Mouse (Mus musculus) layer of hippocampus, adult 18-20 months (tissue): ENCODE measurements around the gene Grxcr1. TPM values are rescaled to one million over a fixed set of nuclear protein-coding genes. Genes with fewer than 3 reads are reported as not detected.

Experiments
- DNase-seq, 2 experiments: peaks; one replicate each; pipeline ENCODE4 v3.0.0; 2022; ENCODE audit warnings: low spot score in 2 of 2
- total RNA-seq, 2 experiments: library from RNA; stranded (reverse); gene quantifications; 2 replicates each; pipeline ENCODE4 v1.2.3; 2021

Grxcr1 gene
- total RNA-seq, 2 experiments from 2014 or later: not detected

DNA sequence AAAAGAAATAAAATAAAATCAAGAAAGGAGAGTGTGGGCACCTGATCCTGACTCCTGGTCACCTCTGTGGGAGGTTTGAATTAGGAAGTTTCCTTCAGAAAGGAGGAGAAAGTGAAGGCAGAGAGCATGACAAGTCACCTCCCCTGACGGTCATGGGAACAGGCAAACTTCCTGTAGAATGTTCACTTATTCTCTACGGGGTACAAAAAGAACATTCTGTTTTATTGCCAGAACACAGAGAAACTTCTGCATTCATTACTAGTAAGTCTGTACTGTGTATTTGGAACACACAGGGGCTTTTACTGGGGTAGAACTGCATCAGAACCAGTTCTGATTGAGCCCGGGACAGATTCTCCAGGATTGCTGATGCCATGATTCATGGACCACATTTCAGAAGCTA is 55.5 kb downstream of the Grxcr1 start:
- DNase-seq: peak in 1 of 2 experiments; percentile 2

DNA sequence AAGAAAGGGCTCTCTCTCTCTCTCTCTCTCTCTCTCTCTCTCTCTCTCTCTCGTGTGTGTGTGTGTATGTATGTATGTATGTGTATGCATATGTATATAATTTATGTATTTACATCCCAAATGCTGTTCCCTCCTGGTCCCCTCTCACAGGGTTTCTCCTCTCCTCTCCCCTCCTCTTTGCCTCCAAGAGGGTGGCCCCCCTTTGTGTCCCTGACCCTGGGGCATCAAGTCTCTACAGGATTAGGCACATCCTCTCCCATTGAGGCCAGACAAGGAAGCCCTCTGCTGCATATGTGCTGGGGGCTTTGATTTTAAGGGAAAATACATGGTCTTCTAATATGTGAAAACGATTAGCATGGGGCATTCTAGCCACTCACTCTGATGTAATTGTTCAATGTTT is 61.5 kb downstream of the Grxcr1 start:
- no peak for DNase-seq

DNA sequence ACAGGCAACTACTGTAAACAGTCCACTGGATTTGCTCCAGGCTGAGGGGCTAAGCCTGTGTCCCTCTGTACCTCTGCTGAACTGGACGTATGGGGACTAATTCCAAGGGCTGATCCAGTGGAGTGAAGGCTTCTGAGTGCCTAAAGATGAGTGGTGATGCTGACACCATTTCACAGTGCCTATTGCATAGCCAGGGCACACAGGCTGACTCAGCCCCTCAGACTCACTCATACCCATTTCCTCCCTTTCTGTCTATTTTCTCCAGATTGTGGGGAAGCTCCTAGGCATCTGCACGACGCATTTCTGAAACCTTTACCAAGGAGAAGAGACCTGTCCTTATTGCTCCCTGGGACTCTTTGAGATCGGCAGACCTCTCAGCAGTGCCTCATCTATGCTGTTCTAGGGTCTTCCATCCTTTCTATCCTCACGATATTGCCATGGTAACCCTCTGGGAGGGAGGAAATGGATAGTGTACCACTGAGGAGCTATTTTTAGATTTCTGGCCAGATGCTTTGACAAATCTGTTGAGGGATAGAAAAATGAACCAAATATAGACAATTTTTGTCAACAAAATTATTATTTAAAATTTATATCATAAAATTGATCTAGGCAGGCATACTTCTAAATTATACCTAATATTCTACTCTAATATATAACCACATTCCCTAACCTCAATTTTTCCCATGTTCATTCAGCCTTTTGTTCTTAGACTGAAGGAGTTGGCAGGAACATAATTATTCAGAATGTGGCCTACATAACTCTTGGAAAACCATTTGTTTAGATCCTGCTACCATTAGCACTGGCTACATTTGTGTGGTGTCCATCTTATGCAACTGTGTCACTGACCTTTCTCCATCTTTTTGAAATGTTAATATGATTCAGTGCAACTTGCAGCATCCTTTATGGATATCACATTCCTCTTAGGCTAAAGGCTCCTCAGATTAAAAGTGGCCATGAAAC is 66.3 kb downstream of the Grxcr1 start:
- DNase-seq: peak in 1 of 2 experiments; percentile 30

DNA sequence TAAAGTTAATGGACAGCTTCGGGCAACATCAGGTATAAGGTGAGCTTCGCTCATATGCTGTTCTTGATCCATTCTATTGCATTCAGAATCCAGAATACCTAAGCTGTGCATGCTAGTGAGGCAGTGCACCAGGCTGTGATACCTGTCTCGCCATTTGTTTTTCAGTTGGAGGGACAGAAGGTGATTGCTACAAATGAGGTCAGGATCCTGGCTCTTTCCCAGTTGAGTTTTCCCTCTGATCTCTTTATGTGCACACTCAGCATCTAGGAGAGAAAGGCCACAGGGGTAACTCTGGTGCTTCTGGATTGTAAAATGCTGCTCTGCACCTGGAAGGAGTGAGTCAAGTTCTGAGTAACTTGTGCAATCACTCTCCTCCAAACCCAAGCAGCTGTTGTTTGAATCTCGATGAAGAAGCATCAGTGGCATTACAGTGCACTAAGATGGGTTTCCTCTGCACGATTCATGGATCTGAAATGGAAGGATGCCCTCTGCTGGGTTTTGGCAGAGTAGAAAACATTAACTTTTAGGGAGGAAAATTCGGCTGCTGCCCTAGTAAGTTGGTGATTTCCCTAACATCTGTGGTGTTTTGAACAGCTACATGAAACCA is 80.9 kb downstream of the Grxcr1 start:
- DNase-seq: peak; percentile 32 to 75

DNA sequence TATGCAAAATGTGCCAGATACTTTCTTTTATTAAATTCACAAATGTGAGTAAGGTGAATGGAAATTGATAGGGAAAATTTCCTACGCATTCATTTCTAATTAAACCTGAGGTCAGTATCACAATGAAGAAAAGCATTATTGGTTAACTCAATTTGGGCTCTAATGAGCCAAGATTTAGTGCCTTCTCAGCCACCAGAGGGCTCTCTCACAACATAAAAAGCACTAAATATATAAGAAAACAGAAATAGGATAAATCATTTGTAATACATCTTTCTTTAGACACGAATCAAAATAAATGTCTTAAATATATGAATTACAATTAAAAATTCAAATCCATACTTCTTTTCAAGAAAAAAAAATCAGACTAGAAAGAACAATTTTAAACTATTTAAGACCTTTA is 89.2 kb downstream of the Grxcr1 start:
- DNase-seq: no peak

DNA sequence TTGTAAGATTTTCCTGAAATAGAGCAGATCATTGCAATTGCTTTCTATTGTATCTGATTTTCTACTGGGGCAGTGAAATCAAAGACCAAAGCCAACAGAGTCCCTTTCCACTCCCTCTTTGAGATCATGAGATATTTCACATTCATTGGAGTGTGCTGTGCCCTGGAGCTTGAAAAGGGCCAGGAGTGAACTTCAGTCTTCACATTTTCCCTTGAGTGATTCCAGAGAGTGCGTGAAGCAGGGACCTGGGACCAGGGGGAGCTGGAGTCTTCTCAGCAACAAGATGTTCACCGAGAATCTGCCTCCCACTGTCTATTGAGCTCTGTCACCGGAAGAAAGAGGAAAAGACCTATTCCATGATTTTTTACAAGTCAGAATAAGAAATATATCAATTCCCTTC is 91.2 kb downstream of the Grxcr1 start:
- DNase-seq: no peak

DNA sequence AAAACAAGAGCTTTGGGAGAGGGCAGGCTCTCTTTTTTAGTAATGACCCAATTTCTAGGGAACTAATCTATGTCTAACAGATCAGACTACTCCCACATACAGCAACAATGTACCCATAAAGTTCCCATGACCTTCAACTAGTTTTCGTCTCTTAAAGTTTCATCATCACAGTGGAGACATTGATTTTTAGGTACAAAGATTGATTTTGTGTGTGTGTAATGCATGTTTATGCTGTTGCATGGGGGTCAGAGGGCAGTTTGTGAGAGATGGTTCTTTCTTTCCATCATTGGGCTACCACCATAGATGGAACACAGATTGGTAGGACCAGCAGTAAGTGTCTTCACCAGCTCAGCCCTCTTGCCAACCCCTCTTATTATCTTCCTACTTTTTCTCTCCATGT is 93.8 kb downstream of the Grxcr1 start:
- DNase-seq: no peak

DNA sequence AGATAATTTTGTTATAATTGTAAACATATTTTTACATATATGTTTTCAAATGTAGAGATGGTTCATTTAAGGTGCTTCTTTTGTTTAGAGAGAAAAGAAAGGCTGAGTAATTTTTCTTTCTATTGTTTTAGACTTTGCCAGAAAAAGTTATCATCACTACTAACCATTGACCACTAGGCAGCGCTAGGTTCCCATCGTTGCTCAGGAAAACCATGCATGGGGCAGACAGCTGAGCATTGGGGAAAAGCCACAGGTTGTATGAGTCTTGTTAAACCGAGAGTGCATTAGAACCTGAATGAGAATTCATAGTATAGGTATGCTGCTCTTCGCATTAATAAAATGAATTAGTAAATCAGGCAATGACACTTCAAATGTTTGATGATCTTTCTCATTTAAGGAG is 96.8 kb downstream of the Grxcr1 start:
- DNase-seq: peak; percentile 7 to 54

DNA sequence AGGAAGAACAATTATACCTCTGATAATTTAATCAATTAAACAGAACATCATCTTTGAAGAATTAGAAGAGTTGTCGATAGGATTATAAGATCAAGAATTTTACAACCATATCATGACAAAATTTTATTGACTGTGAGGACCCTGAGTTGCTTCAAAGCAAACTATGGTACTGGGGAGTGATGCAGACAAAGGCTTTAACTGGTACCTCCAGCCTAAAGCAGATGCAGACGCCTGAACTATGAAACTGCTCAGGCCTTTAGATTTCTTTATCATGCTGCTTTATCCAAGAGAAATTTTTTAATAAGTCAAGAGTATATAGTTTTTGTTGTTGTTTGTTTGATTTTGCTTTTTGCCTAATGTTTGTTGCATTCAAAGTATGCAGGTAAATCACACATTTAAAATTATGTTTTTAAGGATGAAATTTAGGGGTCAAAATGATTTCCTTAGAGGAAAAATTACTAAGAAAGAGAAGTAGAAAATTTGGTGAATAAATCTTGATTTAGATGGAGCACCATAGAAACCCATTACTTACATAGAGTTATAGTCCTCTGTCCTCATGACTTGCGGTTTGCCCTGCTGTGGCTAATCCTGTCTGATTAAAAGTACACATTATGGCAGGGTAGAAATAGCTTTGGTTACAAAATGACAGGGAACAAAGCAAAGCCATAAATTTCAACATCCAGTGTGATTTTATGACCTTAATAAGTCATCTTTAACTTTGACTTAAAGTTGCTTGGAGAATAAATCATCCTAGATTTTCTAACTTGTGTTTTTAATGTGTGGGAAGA is 97.4 kb downstream of the Grxcr1 start:
- DNase-seq: no peak

DNA sequence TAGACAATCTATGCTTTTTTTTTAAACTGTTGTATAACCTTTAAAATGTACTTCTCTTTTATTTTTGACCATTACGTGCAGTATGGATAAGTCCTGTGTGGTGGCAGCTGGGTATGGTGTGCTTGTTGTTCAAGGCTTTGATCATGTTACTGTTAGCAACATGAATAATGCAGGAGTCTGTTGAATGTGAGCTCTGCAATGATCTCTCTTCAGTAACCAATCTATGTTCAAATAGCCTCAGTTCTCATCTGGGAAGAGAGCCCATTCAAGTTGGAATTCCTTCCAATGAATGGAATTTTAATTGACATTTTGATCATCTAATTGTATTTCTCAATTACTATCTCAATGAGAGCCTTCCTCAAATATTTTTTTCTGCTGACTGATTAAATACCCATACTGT is 115.2 kb downstream of the Grxcr1 start:
- no peak for DNase-seq

DNA sequence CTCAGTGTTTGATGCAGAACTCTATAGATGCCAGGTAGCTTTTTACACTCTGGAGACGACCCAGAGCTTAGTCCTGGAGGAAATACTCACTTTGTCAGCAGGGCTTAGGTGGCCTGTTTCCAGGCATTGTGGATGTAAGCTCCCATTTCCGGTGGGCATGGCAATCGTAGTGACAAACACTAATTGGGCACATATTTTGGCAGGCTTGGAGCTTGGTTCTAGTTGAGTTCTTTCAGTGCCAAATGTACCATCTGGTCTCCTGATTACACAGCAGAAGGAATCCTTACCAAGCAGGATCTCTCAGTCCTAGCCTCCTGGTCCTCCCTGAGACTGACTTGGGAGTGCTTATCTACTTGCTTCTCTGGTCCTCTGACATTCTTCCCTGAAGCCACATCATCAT is 118.3 kb downstream of the Grxcr1 start:
- DNase-seq: peak; percentile 13 to 55

DNA sequence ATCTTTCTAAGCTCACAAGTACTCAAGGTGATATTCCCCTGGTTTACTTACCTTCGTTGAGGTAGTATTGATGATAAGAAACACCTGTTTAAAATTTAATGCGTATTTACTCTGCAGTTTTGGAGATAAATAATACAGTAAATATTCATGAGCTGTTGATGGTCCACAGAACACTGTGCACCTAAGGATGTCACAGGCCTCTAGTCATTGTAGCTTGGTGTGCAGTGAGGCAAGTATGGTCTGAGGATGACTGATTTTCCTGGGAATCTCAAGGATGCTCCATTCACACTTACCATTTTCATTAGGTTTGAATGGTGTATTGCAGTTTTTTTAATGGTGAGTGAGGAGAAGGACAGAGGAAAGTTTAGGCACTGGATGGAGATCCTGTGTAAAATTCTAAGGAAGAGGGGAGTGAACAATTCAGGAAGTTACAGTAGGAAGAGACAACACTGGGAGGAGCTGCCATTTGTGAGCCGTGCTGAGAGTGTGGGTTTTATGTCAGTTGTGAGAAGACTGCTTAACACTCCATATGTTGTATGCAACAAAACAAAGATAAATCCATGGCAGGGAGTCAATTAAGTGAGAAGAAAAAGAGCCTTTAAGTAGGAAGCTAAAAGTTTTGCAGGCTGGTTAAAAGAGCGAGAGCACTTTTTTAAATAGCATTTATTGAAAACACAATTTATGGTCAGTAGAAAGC is 118.9 kb downstream of the Grxcr1 start:
- no peak for DNase-seq

DNA sequence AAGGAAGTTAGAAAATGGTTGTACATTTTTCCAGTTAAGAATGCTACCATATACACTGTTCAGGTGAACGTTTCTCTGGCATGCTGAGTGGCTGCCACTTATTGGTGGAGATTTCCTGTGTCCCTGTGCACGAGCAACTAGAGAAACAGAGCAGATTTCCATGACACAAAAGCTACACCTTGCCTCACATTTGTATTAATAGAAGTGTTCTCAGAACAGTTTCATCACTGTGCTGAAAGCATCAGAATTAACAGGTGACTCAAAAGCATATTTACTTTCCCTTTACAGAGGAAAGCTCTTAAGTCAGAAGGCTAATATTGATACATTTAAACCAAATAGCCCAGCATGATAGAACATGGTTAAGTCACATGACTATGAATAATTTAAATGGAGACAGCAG is 130.9 kb downstream of the Grxcr1 start:
- DNase-seq: no peak

DNA sequence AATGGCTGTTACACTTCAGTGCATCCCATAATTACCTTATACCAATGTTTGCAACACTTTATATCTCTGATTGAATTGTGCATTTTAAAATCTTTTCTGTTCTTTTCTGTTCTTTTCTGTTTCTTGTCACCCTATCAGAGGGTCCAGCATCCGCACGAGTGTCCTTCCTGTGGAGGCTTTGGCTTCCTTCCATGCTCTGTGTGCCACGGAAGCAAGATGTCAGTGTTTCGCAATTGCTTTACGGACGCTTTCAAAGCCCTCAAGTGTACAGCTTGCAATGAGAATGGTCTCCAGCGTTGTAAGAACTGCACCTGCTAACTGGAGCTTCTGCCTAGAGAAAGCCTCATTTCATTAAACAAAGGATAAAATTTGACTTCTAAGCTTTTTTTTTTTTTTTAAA is 134.3 kb downstream of the Grxcr1 start:
- no peak for DNase-seq

Other genes starting within 250 kb of the Grxcr1 start
- gene Atp8a1, start 184.4 kb upstream of the Grxcr1 start, total RNA-seq: 100 to 1,000 TPM; 170 to 193 TPM
- gene Gm5108, start 90.2 kb upstream of the Grxcr1 start, total RNA-seq: not detected
- gene Gm21905, start 85.4 kb upstream of the Grxcr1 start, total RNA-seq: not detected